Mouse (Mus musculus) heart, embryonic 14.5 days (tissue): ENCODE results near the gene B430218F22Rik. TPM values are rescaled to one million over a fixed set of nuclear protein-coding genes. Genes with fewer than 3 reads are reported as not detected.

ENCODE experiments used
- ATAC-seq: fragments of 200-750 bp; cut with Nextera tagmentation; 2 replicates; pipeline ENCODE4 v1.8.0; 2017; ENCODE audit warnings: low read depth, moderate TSS enrichment; ENCODE audit not compliant: insufficient number of reproducible peaks, insufficient read depth, low FRiP score
- H3K27ac ChIP-seq, 2 experiments: fragments of 200-500 bp in 1 of 2; fragments of 300-500 bp in 1 of 2; sonication (generic) in 1 of 2; replicated peaks in 1 of 2; 2 replicates each; pipeline ENCODE4 v1.5.1; 2012 to 2014; ENCODE audit warnings: low read depth in 2 of 2, low read length in 2 of 2, control low read depth in 1 of 2, mild to moderate bottlenecking in 1 of 2, mixed read lengths in 1 of 2; ENCODE audit not compliant: control insufficient read depth in 1 of 2, insufficient read depth in 1 of 2
- H3K27me3 ChIP-seq: fragments of 300-500 bp; sonication (generic); 2 replicates; pipeline ENCODE4 v1.6.1; 2014; ENCODE audit warnings: mild to moderate bottlenecking, low read length, control low read depth; ENCODE audit not compliant: control insufficient read depth, insufficient read depth
- H3K36me3 ChIP-seq: fragments of 300-500 bp; sonication (generic); 2 replicates; pipeline ENCODE4 v1.6.1; 2014; ENCODE audit warnings: mild to moderate bottlenecking, control low read depth, low read length, mixed read lengths; ENCODE audit not compliant: control insufficient read depth, insufficient read depth
- H3K4me1 ChIP-seq, 2 experiments: fragments of 200-500 bp in 1 of 2; fragments of 300-500 bp in 1 of 2; sonication (generic) in 1 of 2; 2 replicates each; pipeline ENCODE4 v1.6.1; 2012 to 2014; ENCODE audit warnings: low read length in 2 of 2, control low read depth in 1 of 2, mixed read lengths in 1 of 2; ENCODE audit not compliant: control insufficient read depth in 2 of 2, insufficient read depth in 2 of 2
- H3K4me2 ChIP-seq: fragments of 300-500 bp; sonication (generic); 2 replicates; pipeline ENCODE4 v1.6.1; 2014; ENCODE audit warnings: mild to moderate bottlenecking, low read length
- H3K4me3 ChIP-seq, 2 experiments: fragments of 200-500 bp in 1 of 2; fragments of 300-500 bp in 1 of 2; sonication (generic) in 1 of 2; 2 replicates each; pipeline ENCODE4 v1.5.1; 2012 to 2014; ENCODE audit warnings: low read length in 2 of 2, mild to moderate bottlenecking in 2 of 2, control low read depth in 1 of 2, low read depth in 1 of 2, moderate library complexity in 1 of 2; ENCODE audit not compliant: control insufficient read depth in 1 of 2, insufficient read depth in 1 of 2
- H3K9ac ChIP-seq: fragments of 300-500 bp; sonication (generic); 2 replicates; pipeline ENCODE4 v1.6.1; 2014; ENCODE audit warnings: mild to moderate bottlenecking, low read length
- H3K9me3 ChIP-seq: fragments of 300-500 bp; sonication (generic); 2 replicates; pipeline ENCODE4 v1.6.1; 2016; ENCODE audit warnings: low read length, control low read depth; ENCODE audit not compliant: control insufficient read depth
- WGBS: fragments of 180-500 bp; shearing (Covaris S2); extraction: QIAGEN DNeasy Blood & Tissue Kit; methylation state at CpG from one replicate; pipeline ENCODE4 v1.1.7; 2014; 5-methylcytosine and 5-hydroxymethylcytosine counted together
- polyA plus RNA-seq: library from polyadenylated mRNA; unstranded; fragments of >200 nt; fragmentation: Nextera tagmentation; extraction: Ambion mirVana; gene quantifications from 2 replicates; pipeline ENCODE4 v1.2.1, GENCODE M21; 2014

The B430218F22Rik gene
- polyA plus RNA-seq, 1 experiment from 2014 or later = 0.63 TPM

- Histone ChIP-seq H3K4me1 (no peaks in the 10 kb centered on the region), H3K4me2 (no peak overlapping the region), H3K4me3 (no peak overlapping the region), H3K36me3 (no peaks in the 10 kb centered on the region), H3K27ac (no peak overlapping the region), H3K27me3 (no peaks in the 10 kb centered on the region), H3K9me3 (no peaks in the 10 kb centered on the region), H3K9ac (no peak overlapping the region)
- 64% methylated on average over 1 of the region's 1 CpGs for WGBS
- no peak for ATAC-seq
These were observed 34.4 kb downstream of the B430218F22Rik start for GRCm38 (mm10) chr13:118420847-118421246.

Other genes starting within 250 kb of the B430218F22Rik start
- 33.2 and 33.5 TPM in 2 replicates for gene Mrps30, start 622 bp downstream of the B430218F22Rik start, polyA plus RNA-seq